Comparison of ENCODE assay signal across 29 mouse cellular contexts in genomic region chr5:151279531-151279930, GRCm38 (mm10).
"Had no signal": no experiment of that assay in that cellular context is flagged by ENCODE, and none has a peak within 500 bp of the region (broad histone marks: within the 10 kb centered on the region; RNA-seq: fewer than 3 reads in every experiment).

No protein-coding gene starts in this region.

- ATAC-seq: forebrain, embryonic 13.5 days; forebrain, embryonic 14.5 days; forebrain, embryonic 15.5 days; forebrain, embryonic 16.5 days; forebrain, postnatal 0 days had no signal

- H3K4me1 ChIP-seq: embryonic facial prominence, embryonic 12.5 days; embryonic facial prominence, embryonic 13.5 days; embryonic facial prominence, embryonic 15.5 days; forebrain, embryonic 10.5 days; forebrain, embryonic 12.5 days; forebrain, embryonic 13.5 days; forebrain, embryonic 15.5 days had no signal

- DNase-seq: cerebellum, adult 2 months; cerebellum, adult 8-10 months; cerebellum, adult 9-10 months; cerebellum, adult 9-11 months; cerebellum, postnatal 10 days; cerebellum, postnatal 14 days; cerebellum, postnatal 25 days; cerebellum, postnatal 36 days; embryo, embryonic 11 days; forebrain, postnatal 0 days; gastrocnemius, adult 2 months; gastrocnemius, postnatal 10 days; gastrocnemius, postnatal 14 days; gastrocnemius, postnatal 25 days; gastrocnemius, postnatal 36 days; heart, adult 11 months; heart, adult 18-20 months; heart, adult 2 months had no signal

- H3K9ac ChIP-seq: embryonic facial prominence, embryonic 12.5 days; embryonic facial prominence, embryonic 13.5 days; embryonic facial prominence, embryonic 15.5 days; forebrain, embryonic 12.5 days; forebrain, embryonic 13.5 days; forebrain, embryonic 15.5 days; forebrain, postnatal 0 days had no signal

- H3K27ac ChIP-seq: embryonic facial prominence, embryonic 10.5 days; embryonic facial prominence, embryonic 12.5 days; embryonic facial prominence, embryonic 13.5 days; embryonic facial prominence, embryonic 15.5 days; forebrain, embryonic 10.5 days; forebrain, embryonic 12.5 days; forebrain, embryonic 13.5 days; forebrain, embryonic 15.5 days; gastrocnemius, adult 2 months; heart, adult 2 months had no signal

- H3K27me3 ChIP-seq: embryonic facial prominence, embryonic 12.5 days; embryonic facial prominence, embryonic 13.5 days; embryonic facial prominence, embryonic 15.5 days; forebrain, embryonic 12.5 days; forebrain, embryonic 13.5 days; forebrain, embryonic 15.5 days had no signal

- H3K9me3 ChIP-seq: embryonic facial prominence, embryonic 10.5 days; embryonic facial prominence, embryonic 12.5 days; embryonic facial prominence, embryonic 13.5 days; embryonic facial prominence, embryonic 15.5 days; forebrain, embryonic 10.5 days; forebrain, embryonic 12.5 days; forebrain, embryonic 13.5 days; forebrain, embryonic 15.5 days had no signal

- H3K4me2 ChIP-seq: embryonic facial prominence, embryonic 12.5 days; embryonic facial prominence, embryonic 13.5 days; embryonic facial prominence, embryonic 15.5 days; forebrain, embryonic 12.5 days; forebrain, embryonic 13.5 days; forebrain, embryonic 15.5 days had no signal

- H3K36me3 ChIP-seq: embryonic facial prominence, embryonic 10.5 days; embryonic facial prominence, embryonic 12.5 days; embryonic facial prominence, embryonic 13.5 days; embryonic facial prominence, embryonic 15.5 days; forebrain, embryonic 10.5 days; forebrain, embryonic 12.5 days; forebrain, embryonic 15.5 days had no signal

- H3K4me3 ChIP-seq: embryonic facial prominence, embryonic 10.5 days; embryonic facial prominence, embryonic 12.5 days; embryonic facial prominence, embryonic 13.5 days; embryonic facial prominence, embryonic 15.5 days; erythroblast, embryonic 14.5 days; forebrain, embryonic 10.5 days; forebrain, embryonic 12.5 days; forebrain, embryonic 13.5 days; forebrain, embryonic 15.5 days; gastrocnemius, adult 2 months; heart, adult 2 months had no signal
